Mouse (Mus musculus) ovary, adult 18-20 months (tissue): Measurements from ENCODE around the gene Zfp82.

Experiments
- DNase-seq: peaks from one replicate; pipeline ENCODE4 v3.0.0; 2022; ENCODE audit warnings: low spot score, mixed read lengths

Zfp82 gene

GRCm38 (mm10) chr7:30048126-30048525 lies 24.6 kb downstream of the Zfp82 start:
- DNase-seq = no peak

GRCm38 (mm10) chr7:30044354-30044753 lies 28.3 kb downstream of the Zfp82 start:
- no peak for DNase-seq

GRCm38 (mm10) chr7:30034331-30034730 lies 38.4 kb downstream of the Zfp82 start:
- no peak for DNase-seq

- DNase-seq = no peak
Observed at GRCm38 (mm10) chr7:30031379-30031778, 41.3 kb downstream of the Zfp82 start.

GRCm38 (mm10) chr7:30030677-30031076 lies 42.0 kb downstream of the Zfp82 start:
- no peak for DNase-seq

- DNase-seq = no peak
Observed at GRCm38 (mm10) chr7:30028572-30028971, 44.1 kb downstream of the Zfp82 start.

- no peak for DNase-seq
Observed at GRCm38 (mm10) chr7:30027331-30027730, 45.4 kb downstream of the Zfp82 start.

GRCm38 (mm10) chr7:30025358-30025757 lies 47.3 kb downstream of the Zfp82 start:
- DNase-seq = no peak

GRCm38 (mm10) chr7:30023800-30024199 lies 48.9 kb downstream of the Zfp82 start:
- no peak for DNase-seq

- no peak for DNase-seq
Observed at GRCm38 (mm10) chr7:30023324-30023723, 49.4 kb downstream of the Zfp82 start.

GRCm38 (mm10) chr7:30019543-30019942 lies 53.2 kb downstream of the Zfp82 start:
- DNase-seq = no peak

GRCm38 (mm10) chr7:30017226-30017625 lies 55.5 kb downstream of the Zfp82 start:
- DNase-seq = no peak

- peak; percentile 9 for DNase-seq
Observed at GRCm38 (mm10) chr7:30012956-30013363, 59.7 kb downstream of the Zfp82 start.

- no peak for DNase-seq
Observed at GRCm38 (mm10) chr7:30010551-30011195, 62.0 kb downstream of the Zfp82 start.

GRCm38 (mm10) chr7:30009321-30010085 lies 63.2 kb downstream of the Zfp82 start:
- DNase-seq = no peak

- no peak for DNase-seq
Observed at GRCm38 (mm10) chr7:30008020-30008690, 64.5 kb downstream of the Zfp82 start.

- DNase-seq = no peak
Observed at GRCm38 (mm10) chr7:30007601-30008000, 65.1 kb downstream of the Zfp82 start.
